Mouse (Mus musculus) forebrain, embryonic 11.5 days (tissue): ENCODE results near the gene Ldb3. TPM values are rescaled to one million over a fixed set of nuclear protein-coding genes. Genes with fewer than 3 reads are reported as not detected.

Experiments
- ATAC-seq: fragments of 200-750 bp; cut with Nextera tagmentation; replicated peaks from 2 replicates; pipeline ENCODE4 v1.8.0; 2017; ENCODE audit warnings: moderate TSS enrichment; ENCODE audit not compliant: low FRiP score
- DNase-seq: peaks from one replicate; pipeline ENCODE4 v3.0.0-alpha.2; 2017; ENCODE audit warnings: low spot score
- H3K27ac ChIP-seq: fragments of 300-500 bp; sonication (generic); 2 replicates; pipeline ENCODE4 v1.5.1; 2014; ENCODE audit warnings: low read depth, low read length
- H3K27me3 ChIP-seq: fragments of 300-500 bp; sonication (generic); 2 replicates; pipeline ENCODE4 v1.6.1; 2014; ENCODE audit warnings: mild to moderate bottlenecking, low read length, mixed read lengths; ENCODE audit not compliant: control insufficient read depth, insufficient read depth
- H3K36me3 ChIP-seq: fragments of 300-500 bp; sonication (generic); 2 replicates; pipeline ENCODE4 v1.6.1; 2014; ENCODE audit warnings: mild to moderate bottlenecking, low read length, moderate library complexity, mixed read lengths; ENCODE audit not compliant: control insufficient read depth, insufficient read depth
- H3K4me1 ChIP-seq: fragments of 300-500 bp; sonication (generic); replicated peaks from 2 replicates; pipeline ENCODE4 v1.6.1; 2014; ENCODE audit warnings: low read length, mixed read lengths; ENCODE audit not compliant: control insufficient read depth, insufficient read depth
- H3K4me2 ChIP-seq: fragments of 300-500 bp; sonication (generic); 2 replicates; pipeline ENCODE4 v1.6.1; 2014; ENCODE audit warnings: low read depth, mild to moderate bottlenecking, low read length, moderate library complexity, mixed read lengths; ENCODE audit not compliant: severe bottlenecking
- H3K4me3 ChIP-seq: fragments of 300-500 bp; sonication (generic); 2 replicates; pipeline ENCODE4 v1.5.1; 2014; ENCODE audit warnings: low read depth, low read length
- H3K9ac ChIP-seq: fragments of 300-500 bp; sonication (generic); 2 replicates; pipeline ENCODE4 v1.6.1; 2014; ENCODE audit warnings: low read length
- H3K9me3 ChIP-seq: fragments of 300-500 bp; sonication (generic); 2 replicates; pipeline ENCODE4 v1.6.1; 2016; ENCODE audit warnings: low read length, mixed read lengths; ENCODE audit not compliant: control insufficient read depth
- WGBS: fragments of 180-500 bp; shearing (Covaris S2); extraction: QIAGEN DNeasy Blood & Tissue Kit; methylation state at CpG from one replicate; pipeline ENCODE4 v1.1.7; 2014; 5-methylcytosine and 5-hydroxymethylcytosine counted together
- polyA plus RNA-seq: library from polyadenylated mRNA; unstranded; fragments of >200 nt; fragmentation: Nextera tagmentation; extraction: Ambion mirVana; gene quantifications from 2 replicates; pipeline ENCODE4 v1.2.1, GENCODE M21; 2014

Gene Ldb3
- polyA plus RNA-seq, 1 experiment from 2014 or later = not detected

DNA sequence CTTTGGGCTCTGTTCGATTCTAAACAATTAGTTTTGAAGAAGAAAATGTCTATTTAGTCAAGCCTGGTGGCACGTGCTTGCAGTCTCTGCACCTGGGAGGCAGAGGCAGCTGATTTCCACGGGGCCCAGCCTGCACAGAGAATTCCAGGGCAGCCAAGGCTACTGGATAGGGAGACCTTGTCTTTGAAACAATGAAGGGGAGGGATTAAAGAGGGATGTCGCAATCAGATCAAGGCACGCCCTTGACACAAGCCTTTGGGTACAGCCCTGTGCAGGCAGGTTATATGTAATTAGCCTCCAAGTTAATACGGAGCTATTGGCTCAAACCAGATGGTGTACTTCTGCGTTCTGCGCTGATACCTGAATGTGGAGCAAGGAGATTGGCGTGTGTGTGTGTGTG is 30.3 kb upstream of the Ldb3 start:
- Histone ChIP-seq H3K4me1 (peaks cover 3% of the 10 kb centered on the region; the same call in 1 of the 2 replicates), H3K36me3 (no peaks in the 10 kb centered on the region), H3K27ac (no peak overlapping the region), H3K4me3 (no peak overlapping the region), H3K4me2 (no peak overlapping the region), H3K27me3 (peaks cover 11% of the 10 kb centered on the region; the same call in 1 of the 2 replicates), H3K9ac (no peak overlapping the region), H3K9me3 (no peaks in the 10 kb centered on the region)
- WGBS = 34% methylated on average over 9 of the region's 9 CpGs
- ATAC-seq (no peak), DNase-seq (no peak)

DNA sequence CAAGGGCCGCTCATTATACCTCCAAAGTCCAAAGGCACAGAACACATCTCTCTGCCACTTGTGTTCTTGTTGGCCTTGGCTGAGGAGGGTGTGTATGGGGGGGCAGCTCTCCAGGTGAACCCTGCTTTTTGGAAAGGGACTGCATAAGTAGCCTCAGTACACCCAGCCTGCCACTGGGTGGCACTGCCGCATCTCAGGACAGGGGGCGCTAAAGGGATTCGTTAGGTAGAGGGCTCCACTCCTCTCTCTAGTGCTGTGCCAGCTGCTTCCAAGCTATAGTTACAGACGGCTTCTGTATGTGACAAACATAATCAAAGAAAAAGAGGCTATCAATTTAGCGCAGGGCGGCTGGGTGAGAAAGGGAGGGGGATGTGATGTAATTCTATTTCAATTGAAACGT is 28.3 kb upstream of the Ldb3 start:
- no peak overlapping the region for H3K4me3 ChIP-seq
- H3K9me3 ChIP-seq = no peaks in the 10 kb centered on the region
- 2% methylated on average over 8 of the region's 8 CpGs for WGBS
- no peak overlapping the region for H3K4me2 ChIP-seq
- H3K4me1 ChIP-seq = peaks cover 3% of the 10 kb centered on the region; the same call in 1 of the 2 replicates
- peak; percentile 82 for ATAC-seq
- no peak overlapping the region for H3K27ac ChIP-seq
- no peak overlapping the region for H3K9ac ChIP-seq
- peaks cover 11% of the 10 kb centered on the region; the same call in 1 of the 2 replicates for H3K27me3 ChIP-seq
- DNase-seq = peak; percentile 92
- H3K36me3 ChIP-seq = no peaks in the 10 kb centered on the region

DNA sequence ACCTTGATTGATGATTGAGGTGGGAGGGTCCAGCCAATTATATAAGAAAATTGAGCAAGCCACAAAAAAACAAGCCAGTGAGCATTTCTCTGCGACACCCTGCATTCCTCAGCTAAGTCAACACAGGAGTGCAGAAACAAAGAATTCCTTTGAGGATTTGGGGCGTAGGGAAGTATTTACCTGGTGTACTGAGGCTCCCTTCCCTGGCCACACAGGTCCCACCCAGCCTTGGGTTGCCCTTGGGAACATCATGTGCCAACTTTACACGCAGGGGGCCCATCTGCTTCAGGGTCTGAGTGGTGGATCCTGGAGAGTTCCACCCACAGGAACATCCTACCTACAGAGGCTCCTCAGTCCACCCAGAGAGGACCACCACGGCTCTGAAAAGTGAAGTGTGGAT is 27.1 kb upstream of the Ldb3 start:
- Histone ChIP-seq H3K9me3 (no peaks in the 10 kb centered on the region), H3K27me3 (peaks cover 11% of the 10 kb centered on the region; the same call in 1 of the 2 replicates)
- ATAC-seq = no peak

DNA sequence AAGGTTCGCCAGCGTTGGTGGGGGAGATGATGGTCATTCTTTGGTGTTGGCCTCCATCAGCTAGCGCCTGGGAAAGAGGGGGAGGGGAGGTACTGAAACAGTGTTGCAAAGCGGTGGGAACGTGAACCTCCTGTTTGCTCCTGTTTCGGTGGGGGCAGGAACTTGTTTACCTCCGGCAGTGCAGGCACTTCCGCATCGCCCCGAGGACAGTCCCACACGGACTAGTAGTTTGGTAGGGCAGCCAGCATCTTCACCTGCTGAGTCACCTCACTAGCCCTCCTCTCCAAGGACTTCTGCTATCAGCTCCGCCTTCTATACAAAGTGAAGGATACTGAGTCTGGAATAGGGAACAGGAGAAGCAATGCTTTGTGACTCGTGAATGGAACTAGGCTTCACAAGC is 26.6 kb upstream of the Ldb3 start:
- Histone ChIP-seq H3K9me3 (no peaks in the 10 kb centered on the region), H3K4me2 (peak overlapping the region; percentile 38), H3K4me1 (peaks cover 3% of the 10 kb centered on the region; the same call in 1 of the 2 replicates), H3K36me3 (no peaks in the 10 kb centered on the region), H3K27me3 (peaks cover 11% of the 10 kb centered on the region; the same call in 1 of the 2 replicates), H3K9ac (peak overlapping the region; percentile 14; the same call in 1 of the 2 replicates), H3K27ac (no peak overlapping the region), H3K4me3 (peak overlapping the region; percentile 16)
- ATAC-seq (no peak), DNase-seq (no peak)
- 3% methylated on average over 13 of the region's 13 CpGs for WGBS

More for the DNA sequence above, 27.1 kb upstream of the Ldb3 start:
- no peak for DNase-seq
- H3K4me3 ChIP-seq = no peak overlapping the region
- 62% methylated on average over 4 of the region's 4 CpGs for WGBS
- no peak overlapping the region for H3K27ac ChIP-seq
- peaks cover 3% of the 10 kb centered on the region; the same call in 1 of the 2 replicates for H3K4me1 ChIP-seq
- no peak overlapping the region for H3K4me2 ChIP-seq
- H3K36me3 ChIP-seq = no peaks in the 10 kb centered on the region
- H3K9ac ChIP-seq = no peak overlapping the region

DNA sequence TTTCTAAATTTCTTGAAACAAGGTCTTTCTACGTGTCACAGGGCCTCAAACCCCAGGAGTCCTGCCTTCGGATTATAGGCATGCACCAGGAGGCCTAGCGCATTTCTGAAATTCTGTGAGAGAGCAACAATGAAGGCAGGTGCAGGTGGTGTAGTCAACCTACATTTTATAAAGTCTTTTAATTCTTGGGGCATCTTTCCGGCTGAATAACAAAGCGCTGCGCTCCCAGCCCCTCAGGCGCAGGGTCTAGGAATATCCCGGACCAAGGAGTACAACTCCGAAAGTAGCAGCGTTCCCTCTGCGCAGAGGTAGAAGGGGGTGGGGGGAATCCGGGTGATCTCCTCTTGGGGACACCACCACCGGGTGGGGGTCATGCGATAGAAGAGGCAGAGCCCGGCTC is 26.1 kb upstream of the Ldb3 start:
- Histone ChIP-seq H3K4me3 (peak overlapping the region; percentile 16), H3K27ac (no peak overlapping the region), H3K9me3 (no peaks in the 10 kb centered on the region), H3K27me3 (peaks cover 11% of the 10 kb centered on the region; the same call in 1 of the 2 replicates), H3K4me1 (peaks cover 3% of the 10 kb centered on the region; the same call in 1 of the 2 replicates), H3K9ac (no peak overlapping the region), H3K36me3 (no peaks in the 10 kb centered on the region), H3K4me2 (peak overlapping the region; percentile 38; the same call in 1 of the 2 replicates)
- DNase-seq (no peak), ATAC-seq (no peak)
- 4% methylated on average over 15 of the region's 15 CpGs for WGBS

DNA sequence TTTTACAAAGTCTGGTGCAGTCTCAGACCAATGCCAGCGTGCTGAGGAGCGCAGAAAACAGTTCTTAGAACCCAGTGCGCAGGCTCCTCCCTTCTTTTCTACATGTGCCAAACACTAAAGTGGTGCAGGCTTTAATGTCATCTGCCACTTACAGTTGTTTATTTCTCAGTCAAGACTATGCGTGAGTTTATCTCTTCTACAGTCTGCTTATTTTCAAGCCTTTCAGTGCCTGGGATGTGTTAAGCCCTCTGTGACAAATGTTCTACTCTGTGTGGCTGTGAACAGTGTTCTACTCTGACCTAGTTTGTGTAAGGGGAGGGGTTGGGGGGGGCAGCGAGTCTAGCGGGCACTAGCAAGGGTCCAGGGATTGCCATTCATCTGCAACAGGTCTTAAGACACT is 25.0 kb upstream of the Ldb3 start:
- H3K9me3 ChIP-seq = no peaks in the 10 kb centered on the region
- no peaks in the 10 kb centered on the region for H3K36me3 ChIP-seq
- peaks cover 3% of the 10 kb centered on the region; the same call in 1 of the 2 replicates for H3K4me1 ChIP-seq
- H3K4me3 ChIP-seq = no peak overlapping the region
- peaks cover 11% of the 10 kb centered on the region; the same call in 1 of the 2 replicates for H3K27me3 ChIP-seq
- no peak for ATAC-seq
- no peak overlapping the region for H3K9ac ChIP-seq
- no peak for DNase-seq
- 65% methylated on average over 6 of the region's 6 CpGs for WGBS
- no peak overlapping the region for H3K27ac ChIP-seq
- no peak overlapping the region for H3K4me2 ChIP-seq

DNA sequence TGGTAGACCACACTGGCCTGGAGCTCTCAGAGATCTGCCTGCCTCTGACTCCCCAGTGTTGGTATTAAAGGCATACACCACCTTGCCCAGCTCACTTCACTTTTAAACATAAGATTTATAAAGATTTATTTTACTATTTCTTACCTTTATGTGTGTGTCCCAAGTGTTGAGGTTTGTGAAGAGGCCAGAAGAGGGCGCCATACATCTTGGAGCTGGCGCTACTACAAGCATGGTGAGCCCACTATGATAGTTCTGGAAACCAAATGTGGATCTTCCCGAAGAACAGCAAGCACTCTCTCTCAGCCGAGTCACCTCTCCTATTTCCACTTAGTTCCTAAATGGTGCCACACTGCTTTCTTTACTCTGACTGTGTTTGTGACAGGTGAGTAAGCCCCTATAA is 23.7 kb upstream of the Ldb3 start:
- DNase-seq (no peak), ATAC-seq (no peak)
- Histone ChIP-seq H3K4me2 (no peak overlapping the region), H3K36me3 (no peaks in the 10 kb centered on the region), H3K9ac (no peak overlapping the region), H3K27me3 (peaks cover 11% of the 10 kb centered on the region; the same call in 1 of the 2 replicates), H3K4me1 (peaks cover 3% of the 10 kb centered on the region), H3K27ac (no peak overlapping the region), H3K4me3 (no peak overlapping the region), H3K9me3 (no peaks in the 10 kb centered on the region)
- WGBS = 38% methylated on average over 4 of the region's 4 CpGs

DNA sequence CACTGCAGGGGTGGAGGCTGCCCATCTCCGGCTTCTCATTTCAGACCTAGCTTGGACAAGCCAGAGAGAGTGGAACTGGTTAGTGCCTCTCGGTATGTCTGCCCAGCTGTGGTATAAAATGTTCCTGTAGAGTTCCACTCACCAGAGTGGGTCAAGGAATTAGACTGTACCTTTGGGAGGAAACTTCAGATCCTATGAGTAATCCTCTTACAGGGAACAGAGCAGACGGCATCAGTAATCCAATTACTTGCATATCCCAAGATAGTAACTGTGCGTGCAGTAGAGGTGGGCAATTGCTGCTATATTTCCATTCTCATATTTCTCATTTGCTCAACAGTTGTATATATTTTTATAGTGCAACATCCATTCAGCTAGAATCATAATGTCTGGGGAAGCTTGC is 23.1 kb upstream of the Ldb3 start:
- DNase-seq = no peak
- H3K4me3 ChIP-seq = no peak overlapping the region
- no peak for ATAC-seq
- H3K4me1 ChIP-seq = peaks cover 3% of the 10 kb centered on the region
- peaks cover 11% of the 10 kb centered on the region; the same call in 1 of the 2 replicates for H3K27me3 ChIP-seq
- no peaks in the 10 kb centered on the region for H3K9me3 ChIP-seq
- H3K9ac ChIP-seq = no peak overlapping the region
- 85% methylated on average over 4 of the region's 4 CpGs for whole genome bisulfite sequencing
- H3K36me3 ChIP-seq = no peaks in the 10 kb centered on the region
- H3K4me2 ChIP-seq = no peak overlapping the region
- H3K27ac ChIP-seq = no peak overlapping the region

DNA sequence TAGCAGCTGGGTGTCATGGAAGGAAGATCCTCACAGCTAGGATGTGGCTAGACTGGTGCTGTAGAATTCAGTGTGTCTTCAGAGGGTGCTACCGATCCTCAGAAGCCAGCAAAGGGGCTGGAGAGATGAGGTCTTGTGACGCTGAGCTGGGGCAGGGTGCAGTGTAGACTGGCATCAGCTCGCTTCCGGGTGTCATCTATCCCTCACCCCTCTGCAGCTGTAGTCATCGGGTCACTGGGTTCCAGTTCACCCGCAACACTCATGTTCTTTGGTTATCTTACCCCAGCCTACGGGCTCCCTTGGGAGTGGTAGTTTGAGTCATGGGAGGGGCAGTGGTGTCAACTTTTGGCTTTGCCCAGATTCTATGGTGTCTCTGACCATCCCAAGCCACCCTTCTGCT is 13.4 kb upstream of the Ldb3 start:
- no peaks in the 10 kb centered on the region for H3K9me3 ChIP-seq
- no peak overlapping the region for H3K27ac ChIP-seq
- 0 out of 2 replicates have a peak, but pooled peaks cover 2% of the 10 kb centered on the region for H3K4me1 ChIP-seq
- no peak overlapping the region for H3K4me3 ChIP-seq
- H3K36me3 ChIP-seq = no peaks in the 10 kb centered on the region
- H3K9ac ChIP-seq = no peak overlapping the region
- H3K27me3 ChIP-seq = no peaks in the 10 kb centered on the region
- no peak overlapping the region for H3K4me2 ChIP-seq
- DNase-seq (no peak), ATAC-seq (no peak)
- 91% methylated on average over 7 of the region's 7 CpGs for WGBS
